Mouse (Mus musculus) central nervous system, embryonic 18 days (tissue): ENCODE data around the gene Rsrp1. TPM values are rescaled to one million over a fixed set of nuclear protein-coding genes. Genes with fewer than 3 reads are reported as not detected.

ENCODE experiments used
- polyA plus RNA-seq: library from polyadenylated mRNA; depleted of rRNA; stranded (reverse); fragments of >200 nt; gene quantifications from 2 replicates; pipeline ENCODE4 v1.2.3, GENCODE M21; 2012; rRNA removed

Gene Rsrp1
- polyA plus RNA-seq, result 622 and 653 TPM in 2 replicates

DNA sequence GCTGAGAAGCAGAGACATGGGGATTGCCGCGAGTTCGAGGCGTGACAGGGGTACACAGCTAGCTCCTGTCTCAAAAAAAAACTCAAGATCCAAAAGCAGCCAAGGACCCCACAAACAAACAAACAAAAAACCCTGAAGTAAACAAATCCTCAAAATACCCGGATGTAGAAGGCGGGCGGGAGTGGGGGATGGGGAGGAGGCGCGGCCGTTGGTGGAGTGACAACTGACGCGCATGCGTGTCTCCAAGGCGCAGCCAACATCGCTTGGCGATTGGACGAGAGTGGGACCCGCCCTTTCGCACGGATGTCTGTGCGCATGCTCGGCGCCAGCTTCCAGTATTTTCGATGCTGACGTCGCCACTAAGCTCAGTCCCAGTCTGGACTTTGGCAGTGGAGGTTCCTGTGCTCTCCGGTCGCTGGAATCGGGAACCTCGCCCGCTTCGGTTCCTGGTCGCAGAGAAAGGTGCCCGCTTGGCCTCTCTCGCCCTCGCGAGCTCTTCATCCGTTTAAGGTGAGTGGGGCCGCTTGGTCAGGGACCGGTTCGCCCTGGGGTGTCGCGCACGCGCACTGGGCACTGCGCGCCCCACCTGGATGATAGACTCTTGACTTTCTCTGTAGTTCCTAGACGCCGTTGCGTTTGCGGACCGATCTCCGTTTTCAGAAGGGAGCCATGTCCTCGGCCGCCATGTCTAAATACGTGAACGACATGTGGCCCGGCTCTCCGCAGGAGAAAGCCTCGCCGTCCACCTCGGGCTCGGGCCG is at the start of gene Rsrp1:
Gene Rsrp1 (plus strand): TSS at position 335 of the 761 bp plus-strand sequence.

DNA sequence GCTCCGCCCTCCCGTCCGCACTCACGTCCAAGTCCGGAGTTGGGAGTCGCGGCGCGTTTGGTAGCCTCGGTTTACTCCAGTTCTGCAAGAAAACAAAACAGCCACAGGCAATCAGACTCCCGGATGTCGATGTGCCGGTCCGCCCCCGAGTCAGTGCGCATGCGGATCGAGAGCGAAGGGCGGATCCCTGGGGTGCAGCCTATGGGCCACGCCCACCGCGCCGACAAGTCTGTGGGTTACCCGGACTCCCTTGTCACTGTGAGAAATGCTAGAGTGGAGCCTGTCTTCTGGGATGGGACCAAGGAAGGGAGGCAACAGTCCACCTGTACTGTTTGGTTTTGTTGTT is 8.6 kb upstream of the Rsrp1 start, which contains the start of gene Tmem50a:
Gene Tmem50a (minus strand): TSS at position 161 of the 346 bp plus-strand sequence.

GRCm38 (mm10) chr4:134930684-134931481 is 7.5 kb downstream of the Rsrp1 start, which contains the start of gene Syf2:
Gene Syf2 (plus strand): TSS chr4:134930898.

Other genes starting within 250 kb of the Rsrp1 start
- 5.1 and 5.7 TPM in 2 replicates for gene Man1c1, start 219.3 kb upstream of the Rsrp1 start, polyA plus RNA-seq
- gene Ldlrap1, start 155.6 kb upstream of the Rsrp1 start, polyA plus RNA-seq, result 1.6 TPM in 2 replicates
- 64.4 and 66.7 TPM in 2 replicates for gene Maco1, start 70.2 kb upstream of the Rsrp1 start, polyA plus RNA-seq
- gene Rhd, start 59.1 kb upstream of the Rsrp1 start, polyA plus RNA-seq, result 0.35 and 0.82 TPM in 2 replicates
- 168 and 172 TPM in 2 replicates for gene Tmem50a, start 8.6 kb upstream of the Rsrp1 start, polyA plus RNA-seq
- gene Syf2, start 7.3 kb downstream of the Rsrp1 start, polyA plus RNA-seq, result 59.8 TPM in 2 replicates
- gene Runx3, start 197.1 kb downstream of the Rsrp1 start, polyA plus RNA-seq, result 0.03 and 0.25 TPM in 2 replicates